In the genomic region with DNA sequence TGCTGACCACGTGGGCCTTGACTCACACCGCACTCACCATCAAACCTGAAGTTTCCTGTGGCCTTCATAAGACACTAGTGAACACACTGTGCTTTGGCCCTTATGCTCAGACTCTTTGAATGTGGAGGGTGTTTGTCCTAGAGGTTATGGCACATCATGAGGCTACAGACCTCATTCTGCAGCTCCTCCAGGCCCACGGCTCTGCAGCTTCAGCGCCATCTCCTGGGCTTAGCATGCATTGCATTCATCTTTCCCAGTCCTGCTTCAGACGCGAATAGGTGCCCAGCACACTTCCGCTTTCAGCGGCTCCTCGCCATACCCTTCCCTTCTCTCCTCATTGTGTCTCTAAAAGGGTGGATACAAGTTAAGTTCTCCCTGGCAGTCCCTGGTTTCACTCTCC, we compare ENCODE assay signal across 9 mouse cellular contexts. TPM values are rescaled to one million over a fixed set of nuclear protein-coding genes. Genes with fewer than 3 reads are reported as not detected.
A peak's percentile ranks its signal among the peaks of the same experiment; 100 is the strongest.
DNase-seq lines count a peak whose midpoint lies in the region; ATAC-seq lines count a peak whose summit lies in the region.
"Had no signal": no experiment of that assay in that cellular context is flagged by ENCODE, and none has a peak within 500 bp of the region (broad histone marks: within the 10 kb centered on the region; RNA-seq: fewer than 3 reads in every experiment).

No protein-coding gene starts in this region.

- 31% methylated on average over 9 of the region's 9 CpGs for WGBS in intestine, embryonic 15.5 days
- WGBS in midbrain, embryonic 14.5 days = 30% methylated on average over 9 of the region's 9 CpGs

- ATAC-seq in intestine, embryonic 15.5 days = peak; percentile 51
- no peak for ATAC-seq in midbrain, embryonic 14.5 days (ENCODE audit: low FRiP score, low TSS enrichment)

- DNase-seq in layer of hippocampus, adult 11-12 months (ENCODE audit: low spot score) = peak; percentile 73
- no peak for DNase-seq in layer of hippocampus, adult 9-11 months
- peak; percentile 80 to 91 for DNase-seq in cerebellum, postnatal 4 days (ENCODE audit: low spot score in 2 of 2)
- DNase-seq in gastrocnemius, postnatal 10 days = peak; percentile 76
- peak; percentile 85 for DNase-seq in left cerebral cortex, postnatal 4 days
- DNase-seq in midbrain, embryonic 14.5 days = peak; percentile 83
- DNase-seq in testis, postnatal 10 days (ENCODE audit: low spot score) = peak; percentile 86

- 0 out of 2 replicates have a peak overlapping the region, but pooled peaks have one; percentile 26 for H3K9ac ChIP-seq in intestine, embryonic 15.5 days
- H3K9ac ChIP-seq in midbrain, embryonic 14.5 days (replicated peaks; ENCODE audit: low read length) = no peak overlapping the region

- H3K4me3 ChIP-seq in intestine, embryonic 15.5 days (replicated peaks) = no peak overlapping the region
- H3K4me3 ChIP-seq in midbrain, embryonic 14.5 days (replicated peaks; ENCODE audit: low read depth, low read length) = no peak overlapping the region

- H3K27ac ChIP-seq in intestine, embryonic 15.5 days = no peak overlapping the region
- H3K27ac ChIP-seq in midbrain, embryonic 14.5 days (replicated peaks; ENCODE audit: low read depth, low read length) = no peak overlapping the region

- peak overlapping the region; percentile 30; the same call in 1 of the 2 replicates for H3K4me2 ChIP-seq in intestine, embryonic 15.5 days (replicated peaks)
- peak overlapping the region; percentile 30 for H3K4me2 ChIP-seq in midbrain, embryonic 14.5 days (ENCODE audit: low read length)

- H3K4me1 ChIP-seq in intestine, embryonic 15.5 days (replicated peaks) = no peaks in the 10 kb centered on the region
- H3K4me1 ChIP-seq in midbrain, embryonic 14.5 days (ENCODE audit: control insufficient read depth, insufficient read depth, low read length) = no peaks in the 10 kb centered on the region

- H3K9me3 ChIP-seq in intestine, embryonic 15.5 days = no peaks in the 10 kb centered on the region
- H3K9me3 ChIP-seq in midbrain, embryonic 14.5 days (ENCODE audit: control insufficient read depth, low read length) = no peaks in the 10 kb centered on the region

- no peaks in the 10 kb centered on the region for H3K27me3 ChIP-seq in intestine, embryonic 15.5 days (replicated peaks)
- no peaks in the 10 kb centered on the region for H3K27me3 ChIP-seq in midbrain, embryonic 14.5 days (ENCODE audit: control insufficient read depth, insufficient read depth, low read length)

- H3K36me3 ChIP-seq in intestine, embryonic 15.5 days = no peaks in the 10 kb centered on the region
- no peaks in the 10 kb centered on the region for H3K36me3 ChIP-seq in midbrain, embryonic 14.5 days (ENCODE audit: control insufficient read depth, insufficient read depth, low read length)

- intact Hi-C loops in left cerebral cortex, postnatal 4 days (cut with DNase I) = no loop called here

RNA-seq across cellular contexts. Expression of gene Gdf2, which starts 1.7 kb away (rescaled TPM):
- total RNA-seq in gastrocnemius, postnatal 10 days (2021) = not detected
- polyA plus RNA-seq in intestine, embryonic 15.5 days (2015; fragmentation: Nextera tagmentation; extraction: Ambion mirVana) = 0.34 and 0.45 TPM in 2 replicates
- total RNA-seq in left cerebral cortex, postnatal 4 days (2021) = not detected
- polyA plus RNA-seq in midbrain, embryonic 14.5 days (2014; fragmentation: Nextera tagmentation; extraction: Ambion mirVana) = not detected in 2 replicates
- total RNA-seq: ES-E14 had no signal

RNA-seq across cellular contexts. Expression of gene Rbp3, which starts 14.7 kb away (rescaled TPM):
- not detected for total RNA-seq in gastrocnemius, postnatal 10 days (2021)
- not detected in 2 replicates for polyA plus RNA-seq in intestine, embryonic 15.5 days (2015; fragmentation: Nextera tagmentation; extraction: Ambion mirVana)
- under 1 TPM in 1 of 2 experiments, not detected in 1; 0.08 TPM for total RNA-seq in left cerebral cortex, postnatal 4 days (2021)
- polyA plus RNA-seq in midbrain, embryonic 14.5 days (2014; fragmentation: Nextera tagmentation; extraction: Ambion mirVana) = not detected in 2 replicates
- total RNA-seq: ES-E14 had no signal

RNA-seq across cellular contexts. Expression of gene Gdf10, which starts 15.7 kb away (rescaled TPM):
- 1 to 10 TPM; 4.1 to 5.0 TPM for total RNA-seq in gastrocnemius, postnatal 10 days (2021)
- 7.1 and 9.4 TPM in 2 replicates for polyA plus RNA-seq in intestine, embryonic 15.5 days (2015; fragmentation: Nextera tagmentation; extraction: Ambion mirVana)
- total RNA-seq in left cerebral cortex, postnatal 4 days (2021) = 1 to 10 TPM; 7.7 to 9.2 TPM
- 4.9 and 5.5 TPM in 2 replicates for polyA plus RNA-seq in midbrain, embryonic 14.5 days (2014; fragmentation: Nextera tagmentation; extraction: Ambion mirVana)
- total RNA-seq: ES-E14 had no signal

RNA-seq across cellular contexts. Expression of gene Zfp488, which starts 39.4 kb away (rescaled TPM):
- under 1 TPM in 1 of 2 experiments, not detected in 1; 0.09 TPM for total RNA-seq in gastrocnemius, postnatal 10 days (2021)
- polyA plus RNA-seq in intestine, embryonic 15.5 days (2015; fragmentation: Nextera tagmentation; extraction: Ambion mirVana) = 0.18 and 0.20 TPM in 2 replicates
- total RNA-seq in left cerebral cortex, postnatal 4 days (2021) = 1 to 10 TPM; 2.3 to 2.9 TPM
- polyA plus RNA-seq in midbrain, embryonic 14.5 days (2014; fragmentation: Nextera tagmentation; extraction: Ambion mirVana) = 1.3 and 1.8 TPM in 2 replicates
- total RNA-seq: ES-E14 had no signal
